Mouse (Mus musculus) granulocyte monocyte progenitor cell, adult 5-6 weeks (primary cell): ENCODE measurements at regions not wholly inside any gene's neighbourhood (a gene's known extent, or its start where the extent isn't known, plus 50 kb on each side); places are given as distances from the start of the nearest gene placed in this dataset.
A peak's percentile ranks its signal among the peaks of the same experiment; 100 is the strongest.

ENCODE experiments used
- ATAC-seq: replicated peaks from 2 replicates; pipeline ENCODE4 v1.8.0; 2016; ENCODE audit warnings: mild to moderate bottlenecking, moderate TSS enrichment, inconsistent platforms; ENCODE audit not compliant: poor library complexity, severe bottlenecking

DNA sequence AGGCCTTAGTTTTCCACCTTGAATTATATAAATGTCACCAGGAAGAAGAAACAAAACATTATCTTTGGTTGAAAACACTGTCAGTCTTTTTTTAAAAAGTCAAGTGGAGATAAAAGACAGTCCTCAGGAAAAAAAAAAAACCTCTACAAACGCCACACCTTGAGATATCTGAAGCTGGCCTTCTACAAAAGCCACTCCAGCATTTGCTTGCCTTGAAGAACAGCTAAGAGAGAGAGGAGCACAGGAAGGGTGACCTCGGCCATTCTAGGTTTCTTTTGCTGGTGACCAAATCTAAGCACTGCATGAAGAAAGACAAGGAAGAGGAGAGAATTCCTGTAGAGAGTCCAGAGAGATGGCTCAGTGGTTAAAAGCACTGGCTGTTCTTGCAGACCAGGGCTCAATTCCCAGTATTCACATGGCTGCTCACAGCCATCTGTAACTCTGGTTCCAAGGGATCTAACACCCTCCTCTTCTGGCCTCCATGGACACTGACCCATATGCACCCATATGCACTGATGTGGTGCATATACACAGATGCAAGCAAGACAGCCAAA is 90.5 kb downstream of the Tomm20 start:
- ATAC-seq: no peak

DNA sequence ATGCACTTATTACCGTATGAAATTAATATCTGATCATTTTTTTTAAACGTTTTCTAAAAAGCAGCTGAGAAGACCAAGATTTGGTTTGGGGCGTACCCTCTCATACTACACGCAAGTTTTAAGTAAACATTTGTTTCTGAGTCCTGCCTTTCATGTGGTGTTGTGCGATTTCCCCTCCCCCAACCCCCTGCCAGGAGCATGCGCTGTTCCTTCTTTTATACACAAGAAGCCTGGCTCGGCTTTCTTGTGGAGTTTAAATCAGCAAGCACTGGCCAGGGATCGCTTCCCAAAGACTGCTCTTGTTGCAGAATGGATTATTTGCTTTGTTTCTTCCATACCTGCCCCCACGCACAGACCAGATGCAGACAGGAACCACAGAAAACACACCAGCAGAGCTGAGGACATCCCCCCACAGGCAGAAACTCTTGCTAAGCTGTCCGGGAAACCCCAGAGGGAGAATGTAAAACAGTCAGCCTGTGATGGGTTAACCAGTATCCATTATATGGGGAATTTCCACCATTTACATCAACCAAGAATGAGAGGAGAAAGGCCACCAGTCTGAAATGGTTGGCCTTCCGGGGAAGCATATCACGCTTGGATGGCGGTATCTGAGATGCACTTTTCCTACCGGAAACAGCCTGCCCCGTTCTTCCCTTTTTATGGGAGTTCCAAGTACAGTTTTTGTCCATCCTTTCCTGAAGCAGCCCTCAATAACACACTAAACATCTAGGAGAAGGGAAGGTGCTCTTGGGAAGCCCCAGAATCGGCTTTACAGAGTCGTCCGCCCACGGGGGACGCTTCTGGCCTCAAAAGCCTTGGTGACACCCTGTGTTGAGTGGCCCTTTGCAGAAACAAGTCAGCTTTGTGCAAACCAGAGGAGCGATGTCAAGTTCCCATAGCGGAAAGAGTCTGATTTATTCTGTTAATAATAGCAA is 91.3 kb downstream of the Tomm20 start:
- ATAC-seq: no peak

GRCm38 (mm10) chr8:126852663-126853390 is 92.8 kb downstream of the Tomm20 start:
- ATAC-seq: no peak

- ATAC-seq: peak; percentile 36
Measured at GRCm38 (mm10) chr8:126852184-126852583, 93.5 kb downstream of the Tomm20 start.

- no peak for ATAC-seq
Measured at GRCm38 (mm10) chr8:126851780-126852179, 93.9 kb downstream of the Tomm20 start.

GRCm38 (mm10) chr8:126850189-126850535 is 95.5 kb downstream of the Tomm20 start:
- ATAC-seq: no peak

- ATAC-seq: peak; percentile 42
Measured at GRCm38 (mm10) chr8:126849411-126850188, 96.0 kb downstream of the Tomm20 start.

DNA sequence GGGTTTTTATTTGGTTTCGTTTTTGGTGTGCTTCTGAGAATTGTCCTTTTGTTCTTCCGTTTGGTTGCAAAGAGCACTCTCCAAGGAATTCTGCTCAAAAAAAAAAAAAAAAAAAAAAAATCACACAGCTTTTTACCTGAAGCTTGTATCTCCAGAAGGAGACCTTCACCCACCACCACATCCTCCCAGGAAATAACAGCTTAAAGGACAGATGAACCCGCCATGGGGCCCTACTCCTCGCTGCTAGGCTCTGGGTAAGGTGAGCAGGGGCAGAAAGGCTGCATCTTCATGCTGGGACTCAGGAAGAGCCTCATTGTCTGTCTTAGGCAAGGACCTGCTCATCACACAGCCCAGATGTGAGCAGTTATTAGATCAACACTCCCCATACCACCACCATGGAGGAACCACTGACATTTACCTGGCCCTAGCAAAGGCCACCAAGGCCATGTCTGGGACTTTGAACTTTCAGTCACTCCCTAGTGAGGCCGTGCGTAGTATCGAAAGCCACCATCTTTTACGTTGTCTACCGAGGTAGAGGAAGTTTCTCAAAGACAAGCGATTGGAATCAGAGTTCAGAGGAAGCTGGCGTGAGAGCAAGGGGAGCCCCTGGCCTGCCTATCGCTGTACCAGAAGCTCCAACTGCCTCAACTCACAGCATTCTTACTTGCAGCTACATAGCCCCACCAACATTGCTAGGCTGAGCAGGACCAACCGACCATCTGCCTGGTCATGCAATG is 97.1 kb downstream of the Tomm20 start:
- no peak for ATAC-seq

GRCm38 (mm10) chr8:126847664-126848353 is 97.8 kb downstream of the Tomm20 start:
- ATAC-seq: peak; percentile 46

DNA sequence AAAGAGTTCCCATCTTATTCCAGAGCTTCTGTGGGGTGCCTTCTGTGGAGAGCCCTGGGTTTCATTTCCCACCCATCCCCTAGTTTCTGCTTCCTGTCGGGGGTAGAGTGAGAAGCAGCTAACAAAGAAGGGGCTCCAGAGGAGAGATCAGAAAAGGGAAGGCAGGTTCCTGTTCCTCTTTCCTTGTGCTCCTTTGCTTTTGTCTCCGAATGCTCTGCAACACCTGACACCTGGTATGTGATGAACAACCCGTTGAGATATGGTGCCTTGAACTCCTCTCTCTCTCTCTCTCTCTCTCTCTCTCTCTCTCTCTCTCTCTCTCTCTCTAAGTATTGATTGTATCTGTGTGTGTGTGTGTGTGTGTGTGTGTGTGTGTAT is 99.5 kb downstream of the Tomm20 start:
- ATAC-seq: peak; percentile 7

DNA sequence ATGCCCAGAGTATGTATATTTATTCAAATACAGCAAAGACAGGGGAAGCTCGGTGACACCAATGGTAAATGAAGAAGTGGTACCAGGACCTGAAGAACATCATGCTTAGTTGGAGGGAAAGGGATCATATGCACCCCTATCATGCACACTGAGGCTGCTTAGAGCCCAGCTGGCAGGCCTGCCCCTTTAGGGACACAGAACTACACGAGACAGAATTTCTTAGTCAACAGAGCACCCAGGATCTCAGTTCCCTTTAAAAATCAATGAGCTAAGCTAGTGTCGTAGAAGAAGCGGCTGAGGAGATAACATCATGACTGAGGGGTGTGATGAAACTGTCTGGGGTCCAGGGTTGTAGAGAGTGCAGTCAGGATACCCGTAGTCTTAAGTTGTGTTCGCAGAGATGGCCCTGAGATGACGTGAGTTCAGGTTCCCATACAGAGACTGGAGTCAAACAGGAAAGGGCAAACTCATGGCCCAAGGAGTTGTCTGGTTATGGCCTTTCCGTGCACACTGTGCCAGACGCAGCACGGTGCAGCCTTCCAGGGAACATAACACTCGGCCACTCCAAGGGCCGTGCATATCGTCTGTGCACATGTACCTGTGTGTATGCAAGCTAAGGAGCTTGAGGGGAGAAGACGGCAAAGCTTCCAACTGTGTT is 100.0 kb downstream of the Tomm20 start:
- ATAC-seq: peak; percentile 19

DNA sequence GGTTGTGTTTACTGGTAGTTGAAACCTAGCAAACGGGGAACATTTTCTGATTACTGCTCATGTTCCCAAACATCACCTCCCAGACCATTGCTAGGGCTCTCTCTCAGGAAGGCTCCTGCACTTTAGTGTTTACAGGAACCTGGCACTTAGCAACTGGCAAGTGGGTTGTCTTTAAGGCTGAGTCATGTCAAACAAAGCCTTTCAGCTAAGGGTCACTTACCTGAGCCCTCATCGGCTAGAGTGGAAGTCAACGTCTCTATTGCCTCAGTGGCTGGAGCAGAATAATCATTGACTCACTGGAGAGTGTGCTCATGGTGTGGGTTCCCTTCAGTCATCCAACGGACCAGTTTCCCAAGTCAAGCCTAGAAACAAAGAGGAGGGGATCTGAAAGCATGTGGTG is 101.0 kb downstream of the Tomm20 start:
- ATAC-seq: no peak

- no peak for ATAC-seq
Measured at GRCm38 (mm10) chr8:126841187-126841586, 104.5 kb downstream of the Tomm20 start.

DNA sequence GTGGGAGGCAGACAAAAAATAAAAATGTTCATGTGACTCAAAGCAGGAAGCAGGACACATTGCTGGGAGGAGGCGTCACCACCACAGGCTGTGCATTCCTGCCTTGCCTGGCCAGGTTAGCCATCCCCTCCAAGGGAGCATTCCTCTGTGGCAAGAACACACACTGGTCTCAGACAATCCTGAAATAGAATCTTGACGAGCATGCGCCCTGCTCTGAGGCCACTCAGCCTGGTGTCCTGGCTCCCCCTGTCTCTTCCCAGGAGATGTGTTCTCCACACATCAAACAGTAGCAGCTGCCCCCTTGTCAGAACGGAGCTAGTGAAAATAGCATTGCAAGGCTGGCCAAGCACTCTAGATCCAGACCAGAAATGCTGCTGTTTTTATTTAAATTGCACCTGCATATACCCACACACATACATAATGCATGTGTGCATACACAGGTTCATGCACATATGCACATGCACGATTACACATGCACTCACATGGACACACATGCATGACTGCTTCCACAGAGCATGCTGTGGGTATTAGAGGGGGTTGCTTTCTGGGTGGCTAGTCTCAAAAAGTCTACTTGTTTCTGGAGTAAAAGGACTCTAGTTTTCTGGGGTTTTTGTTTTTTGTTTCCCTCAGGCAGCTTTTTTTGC is 105.8 kb downstream of the Tomm20 start:
- ATAC-seq: peak; percentile 38

GRCm38 (mm10) chr8:126839039-126839711 is 106.5 kb downstream of the Tomm20 start:
- no peak; the same call in 1 of the 2 replicates for ATAC-seq

GRCm38 (mm10) chr8:126838228-126838627 is 107.4 kb downstream of the Tomm20 start:
- no peak for ATAC-seq

GRCm38 (mm10) chr8:126837318-126838025 is 108.2 kb downstream of the Tomm20 start:
- ATAC-seq: peak; percentile 67
